Mouse (Mus musculus): ENCODE results near the gene Usp34.
"Not testable (repeated sequence)": the region's sequence is repeated elsewhere in the genome, so short reads cannot be mapped to it uniquely, and the experiment has no call there.

Gene Usp34

GRCm38 (mm10) chr11:23504801-23505200 lies 198.1 kb downstream of the Usp34 start:
- not testable (repeated sequence) for DNase-seq

DNA sequence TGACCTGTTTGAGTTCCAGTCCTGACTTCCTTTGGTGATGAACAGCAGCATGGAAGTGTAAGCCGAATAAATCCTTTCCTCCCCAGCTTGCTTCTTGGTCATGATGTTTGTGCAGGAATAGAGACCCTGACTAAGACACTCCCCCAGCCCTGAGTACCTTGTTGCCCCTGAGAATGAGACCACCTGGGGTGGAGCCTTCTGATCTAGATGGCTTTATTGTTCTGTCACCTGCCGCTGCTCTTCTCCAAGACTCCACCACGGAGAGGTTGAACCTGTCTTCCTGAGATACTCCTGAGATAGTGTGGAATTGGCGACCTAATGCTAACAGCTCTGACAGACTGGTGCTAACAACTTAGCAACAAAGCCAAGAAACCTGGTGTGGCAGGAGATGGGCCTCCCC lies 208.1 kb downstream of the Usp34 start:
- DNase-seq = not testable (repeated sequence)

DNA sequence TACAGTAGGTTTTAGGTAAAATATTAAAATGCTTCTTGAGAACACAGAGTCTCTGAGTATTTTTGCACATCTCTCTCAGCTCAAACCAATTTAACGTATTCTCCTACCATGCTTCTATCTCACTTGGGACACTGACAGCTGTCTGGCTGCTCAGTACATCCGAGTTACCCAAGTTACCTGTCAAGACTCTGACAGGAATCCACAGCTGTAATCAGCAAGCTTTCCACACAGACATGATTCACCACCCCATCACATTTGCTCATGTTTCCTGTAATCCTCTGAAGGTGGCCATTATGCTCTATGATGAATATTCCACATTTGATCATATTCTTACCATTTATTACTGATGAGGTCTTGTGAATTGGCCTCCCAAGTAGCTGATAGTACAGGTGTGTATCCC lies 208.6 kb downstream of the Usp34 start:
- no peak for DNase-seq

DNA sequence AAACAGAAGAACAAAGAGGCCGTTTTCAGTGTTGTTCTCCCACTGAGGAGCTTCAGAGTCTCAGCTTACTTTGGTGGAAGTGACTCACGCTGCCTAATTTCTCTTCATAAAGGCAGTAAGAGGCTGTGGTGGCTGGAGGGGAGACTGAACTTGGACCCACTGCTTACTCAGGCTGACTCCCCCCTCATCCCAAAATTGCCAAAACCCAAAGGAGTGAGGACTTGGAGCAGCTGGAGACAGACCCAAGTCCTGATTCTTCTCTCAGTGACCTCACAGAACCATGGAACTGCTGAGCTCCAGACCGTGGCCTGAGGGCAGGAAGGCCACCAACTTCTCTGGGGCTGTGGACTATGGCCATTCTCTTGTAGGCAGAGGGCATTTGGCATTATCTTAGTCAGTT lies 212.3 kb downstream of the Usp34 start:
- DNase-seq = no peak

DNA sequence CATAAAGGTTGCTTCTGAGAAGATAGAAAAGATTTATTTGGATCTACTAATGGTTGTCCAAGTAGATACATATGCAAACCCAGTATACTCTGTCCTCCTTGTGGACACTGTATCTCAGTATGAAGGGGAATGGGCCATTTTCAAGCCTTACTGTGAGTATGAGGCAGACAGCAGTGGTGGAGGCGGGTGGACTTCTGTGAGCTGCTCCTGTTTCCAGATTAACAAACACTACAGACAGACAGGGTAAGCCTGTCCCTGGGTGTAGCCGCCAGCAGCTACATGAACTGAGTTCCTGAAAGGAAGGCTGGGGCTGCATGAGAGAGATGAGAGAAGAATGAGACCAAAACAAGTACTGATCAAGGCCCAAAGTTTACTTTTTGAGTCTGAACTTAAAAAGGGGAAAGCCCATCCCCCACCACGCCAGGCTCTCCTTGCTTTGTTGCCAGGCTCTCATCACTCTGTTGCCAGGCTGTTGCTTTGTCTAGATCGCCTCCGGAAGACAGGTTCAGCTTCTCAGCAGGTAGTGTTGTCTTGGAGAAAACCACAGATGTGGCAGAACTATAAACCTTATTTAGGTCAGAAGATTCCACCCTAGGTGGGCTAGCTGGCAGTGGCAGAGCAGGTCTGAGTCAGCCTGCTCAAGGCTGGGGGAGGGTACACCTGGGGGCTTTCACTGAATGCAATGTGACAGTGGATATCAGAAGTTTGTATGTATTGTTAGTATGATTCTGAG lies 213.9 kb downstream of the Usp34 start, which contains the start of gene 1700093K21Rik:
1700093K21Rik (minus strand) TSS at position 683 of the 733 bp plus-strand sequence.
- DNase-seq = no peak

DNA sequence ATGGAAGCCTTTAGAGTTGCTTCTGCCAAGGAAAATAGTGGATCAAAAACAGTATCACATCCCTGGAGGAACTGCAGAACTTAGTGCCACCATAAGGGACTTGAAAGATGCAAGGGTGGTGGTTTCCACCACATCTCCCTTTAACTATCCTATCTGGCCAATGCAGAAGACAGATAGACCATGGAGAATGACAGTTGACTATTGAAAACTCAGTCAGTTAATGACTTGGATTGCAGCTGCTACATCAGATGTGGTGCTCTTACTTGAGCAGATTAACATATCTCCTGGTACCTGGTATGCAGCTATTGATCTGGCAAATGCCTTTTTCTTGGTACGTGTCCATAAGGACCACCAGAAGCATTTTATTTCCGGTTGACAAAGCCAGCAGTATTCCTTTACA lies 230.8 kb downstream of the Usp34 start:
- no peak for DNase-seq
